Mouse (Mus musculus): ENCODE data around the gene E2f3.

GRCm38 (mm10) chr13:29860087-29860486, 125.8 kb downstream of the E2f3 start:
- TF ChIP-seq EP300 (IDR thresholded peaks at IDR 0.05; ENCODE audit: low read depth) (no peak), CTCF (IDR thresholded peaks at IDR 0.05; ENCODE audit: low read depth) (no peak)
